Mouse (Mus musculus): ENCODE data around the gene Acad12.

- no peak for TF ChIP-seq CTCF (IDR thresholded peaks at IDR 0.05; ENCODE audit: low read depth)
- no peak for TF ChIP-seq EP300 (optimal IDR thresholded peaks at IDR 0.05)
Measured at GRCm38 (mm10) chr5:121570787-121571186, 48.0 kb downstream of the Acad12 start.
